Mouse (Mus musculus) olfactory bulb, adult 2 months (tissue): ENCODE data around the gene Tcf7l1.

Experiments
- CTCF ChIP-seq: fragments of 200-500 bp; IDR thresholded peaks from 2 replicates; pipeline ENCODE4 v1.5.1; 2012; ENCODE audit warnings: low read depth, mild to moderate bottlenecking, low read length, moderate library complexity; ENCODE audit not compliant: insufficient read depth
- POLR2A ChIP-seq: fragments of 200-500 bp; IDR thresholded peaks from 2 replicates; pipeline ENCODE4 v1.6.1; 2012; ENCODE audit warnings: mild to moderate bottlenecking, low read depth, low read length, moderate library complexity; ENCODE audit not compliant: insufficient read depth

DNA sequence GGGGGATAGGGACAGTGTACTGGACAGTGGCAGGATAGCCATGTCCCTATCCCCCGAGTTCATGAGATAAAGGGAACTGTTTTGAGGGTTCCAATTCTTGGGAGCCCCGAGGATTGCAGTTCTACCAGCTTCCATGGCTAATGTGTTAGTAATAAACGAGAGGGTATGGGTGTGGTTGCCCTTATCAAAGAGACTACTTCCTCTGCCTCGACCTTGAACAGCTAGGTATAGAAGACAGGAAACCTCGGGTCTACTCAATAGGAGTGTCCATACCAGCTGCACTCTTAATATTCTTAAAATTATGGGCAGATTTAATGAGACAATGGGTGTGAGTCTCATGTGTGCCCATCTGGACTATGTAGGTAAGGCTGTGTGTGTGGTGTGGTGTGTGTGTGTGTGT, 100.0 kb downstream of the Tcf7l1 start:
- TF ChIP-seq CTCF (no peak), POLR2A (no peak)
